Mouse (Mus musculus) liver, postnatal 0 days (tissue): Measurements from ENCODE around the gene AI464131.

ENCODE experiments used
- CTCF ChIP-seq: sonication (generic); IDR thresholded peaks from 2 replicates; pipeline ENCODE4 v1.5.1; 2016; ENCODE audit warnings: antibody characterized with exemption, low read depth
- EP300 ChIP-seq: IDR thresholded peaks from 2 replicates; pipeline ENCODE4 v1.6.1; 2016; ENCODE audit warnings: antibody characterized with exemption, low read depth, mild to moderate bottlenecking

- no peak for TF ChIP-seq CTCF
- no peak for TF ChIP-seq EP300
Observed at GRCm38 (mm10) chr4:41542136-41542535, 39.3 kb upstream of the AI464131 start.
